Mouse (Mus musculus): Measurements from ENCODE around the gene Srcin1.

Gene Srcin1

DNA sequence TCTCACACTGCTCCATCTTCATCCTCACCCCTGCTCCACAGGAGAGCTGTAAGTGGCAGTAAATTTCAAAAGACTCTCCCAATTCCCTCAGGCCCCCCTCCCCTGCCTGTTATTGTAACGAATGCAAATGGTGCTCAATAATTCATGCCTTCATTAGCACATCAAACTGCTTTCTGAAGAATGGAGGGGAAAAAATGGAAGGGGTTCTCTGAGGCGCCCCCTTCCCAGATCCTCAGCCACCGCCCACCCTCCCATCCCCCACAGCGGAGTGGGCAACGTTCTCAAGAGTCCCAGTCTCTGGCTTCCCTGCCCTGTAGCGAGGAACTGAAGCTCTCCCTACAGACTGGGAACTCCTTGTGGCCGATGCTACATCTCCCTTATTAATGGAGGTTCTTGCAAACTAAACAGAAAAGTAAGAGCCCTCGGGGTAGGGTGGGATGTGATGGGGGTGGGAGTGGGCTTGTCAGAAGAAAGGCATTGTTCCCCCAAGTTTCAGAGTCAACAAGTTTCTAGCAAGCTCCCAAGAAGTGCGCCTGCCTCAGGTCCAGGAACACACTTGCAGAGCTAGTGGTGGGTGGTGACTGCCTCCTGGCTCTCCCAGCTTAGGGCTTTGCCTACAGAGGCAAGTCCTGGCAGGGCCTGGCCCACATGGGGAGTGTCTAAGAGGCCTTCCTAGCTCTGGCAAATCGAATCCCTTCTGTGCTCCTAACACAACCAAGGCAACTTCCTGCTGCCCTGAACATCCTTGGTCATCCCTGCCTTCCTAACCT, 3.3 kb upstream of the Srcin1 start:
- DNase-seq (ENCODE audit: low spot score in 2 of 2), result no peak

DNA sequence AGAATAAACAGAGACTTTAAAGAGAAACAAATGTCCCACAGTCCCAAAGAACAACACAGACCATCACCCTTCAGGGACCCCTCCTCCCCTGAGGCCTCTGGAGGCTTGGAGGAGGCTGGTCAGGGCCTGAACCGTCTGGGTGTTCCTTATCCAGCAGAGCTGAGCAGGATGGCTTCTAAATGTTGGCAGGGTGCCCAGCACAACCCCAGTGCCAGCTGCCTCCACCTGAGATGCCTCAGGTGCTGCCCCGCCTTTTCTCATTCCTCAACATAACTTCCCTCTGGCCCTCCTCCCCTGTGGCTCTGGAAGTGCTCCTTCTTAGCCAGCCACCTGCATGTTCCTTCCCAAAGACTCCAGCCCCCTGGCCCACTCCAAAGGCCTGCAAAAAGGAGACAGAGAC, 2.3 kb upstream of the Srcin1 start:
- no peak for DNase-seq (ENCODE audit: low spot score in 2 of 2)

DNA sequence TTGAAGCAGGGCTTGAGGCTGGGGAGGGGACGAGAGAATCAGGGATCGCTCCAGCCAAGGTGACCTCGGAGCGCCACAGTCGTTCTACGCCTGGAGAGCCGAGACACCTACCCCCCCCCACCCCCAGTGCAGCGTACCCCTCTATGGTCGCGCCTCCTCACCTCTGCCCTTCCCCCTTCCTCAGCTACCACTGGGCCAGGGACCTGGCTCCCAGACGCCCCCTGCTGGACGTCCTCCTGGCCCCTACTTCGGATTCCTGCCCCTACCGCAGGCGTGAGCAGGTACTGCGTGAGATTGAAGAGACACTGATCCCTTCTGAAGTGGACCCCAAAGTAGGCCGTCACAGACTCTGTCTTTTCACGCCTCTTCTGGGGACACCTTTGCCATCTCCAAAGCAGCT, 348 bp downstream of the Srcin1 start:
- DNase-seq (ENCODE audit: low spot score in 2 of 2), result peak; percentile 43 to 70

DNA sequence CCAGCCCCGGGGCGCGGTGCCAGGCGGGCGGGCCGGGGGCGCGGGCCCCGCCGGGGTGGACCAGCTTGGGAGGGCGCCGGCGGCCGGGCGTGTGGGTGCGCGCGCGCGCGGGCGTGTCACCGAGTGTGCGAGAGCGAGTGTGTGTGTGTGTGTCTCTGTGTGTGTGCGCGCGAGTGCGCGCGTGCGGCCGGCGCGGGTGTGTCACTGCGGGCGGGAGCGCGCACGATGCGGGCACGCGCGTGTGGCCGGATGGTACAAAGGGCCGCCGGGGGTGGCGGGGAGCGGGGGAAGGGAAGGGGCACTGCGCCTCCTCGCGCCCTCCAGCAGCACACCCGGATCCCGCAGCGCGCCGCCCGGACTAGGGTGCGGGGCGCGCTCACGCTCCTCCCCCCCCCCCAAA, 911 bp downstream of the Srcin1 start:
- no peak for DNase-seq (ENCODE audit: low spot score in 2 of 2)

DNA sequence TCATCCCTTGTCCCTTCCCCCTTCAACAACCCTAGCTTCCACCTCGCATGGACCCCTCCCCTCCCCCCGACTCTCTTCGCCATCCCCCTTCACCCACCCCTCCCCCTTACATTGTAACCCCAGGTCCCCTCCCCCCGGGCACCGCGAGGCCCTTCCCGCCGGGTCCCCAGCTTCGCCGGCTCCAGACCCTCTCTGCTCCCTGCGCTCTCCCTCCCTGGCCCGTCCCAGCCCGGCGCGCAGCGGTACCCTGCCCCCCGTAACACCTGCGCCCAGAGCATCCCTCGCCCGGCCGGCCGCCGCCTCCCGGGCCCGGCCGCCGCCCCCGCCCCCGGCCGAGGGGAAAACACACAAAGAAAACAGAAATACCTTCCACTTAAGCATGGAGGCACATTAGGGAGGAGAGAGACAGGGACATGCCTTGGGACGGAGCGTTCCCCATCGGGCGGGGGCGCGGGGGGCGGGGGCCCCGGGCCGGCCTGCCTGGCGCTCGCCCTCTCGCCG, 1.4 kb downstream of the Srcin1 start:
- DNase-seq (ENCODE audit: low spot score in 2 of 2), result no peak

DNA sequence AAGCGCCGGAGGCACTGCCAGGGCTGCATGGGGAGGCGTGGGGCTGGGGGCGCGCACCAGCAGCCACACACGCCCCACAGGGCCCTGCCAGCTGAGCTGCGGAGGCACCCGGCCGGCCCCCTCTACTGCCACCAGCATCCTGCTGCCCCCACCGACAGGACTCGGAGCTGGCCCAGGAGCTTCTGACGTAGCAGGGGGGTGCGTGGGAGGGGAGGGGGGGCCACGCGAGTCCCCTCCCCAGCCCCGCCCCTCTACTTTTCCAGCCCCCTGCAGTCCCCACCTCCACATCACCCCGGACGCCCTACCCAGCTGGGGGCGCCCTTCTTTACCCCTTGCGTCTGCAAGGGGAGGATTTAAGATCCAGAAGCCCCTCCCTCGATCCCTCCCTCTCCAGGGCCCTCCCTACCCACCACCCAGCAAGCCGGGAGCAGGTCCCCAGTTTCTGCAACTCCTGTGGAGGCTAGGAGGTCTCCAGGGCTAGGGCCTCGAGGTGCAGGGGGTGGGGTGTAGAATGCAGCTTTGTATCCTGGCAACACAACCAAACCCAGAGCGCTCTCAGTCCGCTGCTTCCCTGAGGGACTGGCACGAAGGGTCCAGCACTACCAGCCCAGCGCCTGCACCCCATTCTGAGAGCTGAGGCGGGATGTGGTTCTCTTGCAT, 2.0 kb downstream of the Srcin1 start:
- DNase-seq (ENCODE audit: low spot score in 2 of 2), result no peak

DNA sequence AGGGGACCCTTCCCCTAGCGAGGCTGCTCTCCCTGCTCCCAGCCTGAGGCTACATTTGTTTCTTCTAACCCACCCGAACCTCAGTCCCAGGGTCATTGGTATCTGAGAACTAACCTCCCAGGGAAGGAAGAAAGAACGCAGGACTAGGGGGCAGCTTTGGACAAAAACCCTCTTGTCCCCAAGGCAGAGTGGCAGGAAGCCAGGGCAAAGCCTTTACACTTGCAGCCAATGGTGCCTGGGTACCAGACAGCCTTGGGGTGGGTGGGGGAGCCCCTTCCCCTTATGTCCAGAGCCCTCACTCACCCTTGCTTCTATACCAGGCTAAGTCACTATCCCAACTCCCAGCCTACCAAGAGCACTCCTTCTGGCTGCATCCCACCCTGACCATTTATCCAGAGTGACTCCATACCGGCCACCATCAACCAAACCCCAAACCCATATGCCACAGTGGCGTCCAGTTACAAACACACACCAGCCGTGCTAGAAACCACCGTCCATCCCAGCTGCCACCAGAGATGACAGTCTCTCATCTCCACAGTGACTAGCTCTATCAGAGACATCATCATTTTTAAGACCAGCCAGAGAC, 3.0 kb downstream of the Srcin1 start:
- DNase-seq (ENCODE audit: low spot score in 2 of 2), result no peak

DNA sequence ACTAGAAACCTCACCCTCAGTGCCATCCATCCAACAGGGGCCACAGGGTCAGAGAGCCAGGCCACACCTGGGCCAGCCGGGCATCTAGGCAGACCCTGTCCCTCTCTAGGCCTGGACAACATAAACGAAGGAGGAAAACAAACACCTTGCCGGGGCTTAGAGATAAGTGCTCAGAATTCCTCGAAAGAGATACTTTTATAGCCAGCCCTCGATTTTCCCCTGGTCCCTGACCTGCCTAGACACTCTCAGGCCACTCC, 4.0 kb downstream of the Srcin1 start:
- no peak for DNase-seq (ENCODE audit: low spot score in 2 of 2)

DNA sequence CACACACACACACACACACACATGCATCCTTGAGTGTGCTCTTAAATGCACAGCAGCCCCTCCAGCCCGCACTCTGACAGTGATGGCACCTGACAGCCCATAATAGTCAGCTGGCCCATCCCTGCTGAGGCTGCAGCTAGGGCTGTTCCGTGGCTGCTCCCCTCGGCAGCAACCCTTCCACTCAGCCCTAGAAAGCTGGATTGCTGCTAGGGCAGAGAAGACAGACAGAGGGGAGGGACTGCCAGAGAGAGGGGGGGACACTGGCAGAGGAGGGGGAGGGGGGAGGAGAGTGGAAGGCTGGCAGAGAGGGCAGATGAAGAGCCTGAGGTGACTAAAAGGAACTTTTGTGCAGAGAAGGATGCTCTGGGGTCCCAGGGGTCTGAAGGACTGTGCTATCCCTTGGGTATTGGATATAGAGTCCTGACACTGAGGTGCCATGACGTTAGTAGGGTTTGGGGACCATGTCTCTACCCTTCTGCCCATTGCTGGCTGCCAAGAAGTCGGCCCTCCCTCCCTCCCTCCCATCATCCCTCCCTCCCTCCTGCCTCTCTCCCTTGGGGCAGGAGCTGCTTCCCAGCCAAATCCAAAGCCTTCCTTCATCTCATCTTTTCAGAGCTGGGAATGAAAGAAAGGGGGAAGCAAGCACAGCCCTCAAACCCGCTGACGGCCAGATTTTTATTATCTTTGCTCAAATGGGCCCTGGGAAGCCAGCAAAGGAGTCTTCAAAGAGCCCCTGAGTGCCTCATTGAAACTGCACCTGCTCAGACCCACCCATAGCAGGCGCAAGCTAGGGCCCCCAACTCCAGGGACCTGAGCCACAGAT, 4.5 kb downstream of the Srcin1 start:
- no peak for DNase-seq (ENCODE audit: low spot score in 2 of 2)

DNA sequence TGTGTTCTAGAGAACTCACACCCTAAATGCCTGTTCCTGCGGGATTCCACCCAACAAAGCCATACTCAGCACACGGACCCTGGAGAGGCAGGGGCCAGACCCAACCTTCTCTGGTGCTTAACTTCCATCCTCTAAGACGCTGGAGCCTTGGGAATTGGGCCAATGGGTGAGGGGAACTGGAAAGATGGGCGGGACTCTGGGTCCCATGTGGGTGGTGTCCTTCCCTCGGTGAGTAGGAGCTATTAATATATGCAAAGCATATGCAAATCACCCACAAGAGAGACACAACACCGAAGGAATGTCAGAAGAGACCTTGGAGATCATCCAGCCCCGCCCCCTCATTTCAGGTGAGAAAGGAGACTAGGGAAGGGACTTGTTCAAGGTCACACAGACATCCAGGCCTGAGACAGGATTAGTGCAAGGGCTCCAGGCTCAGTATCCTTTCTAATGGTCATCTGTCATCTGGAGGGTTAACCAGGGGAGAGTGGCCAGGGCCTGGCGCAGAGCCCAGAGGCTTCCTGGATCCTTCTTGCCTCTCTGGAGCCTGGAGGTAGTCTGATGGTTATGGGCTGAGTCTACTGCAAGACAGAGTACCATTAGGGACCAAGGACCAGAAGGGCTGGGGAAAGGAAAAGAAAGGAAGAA, 5.4 kb downstream of the Srcin1 start:
- DNase-seq (ENCODE audit: low spot score in 2 of 2), result no peak

DNA sequence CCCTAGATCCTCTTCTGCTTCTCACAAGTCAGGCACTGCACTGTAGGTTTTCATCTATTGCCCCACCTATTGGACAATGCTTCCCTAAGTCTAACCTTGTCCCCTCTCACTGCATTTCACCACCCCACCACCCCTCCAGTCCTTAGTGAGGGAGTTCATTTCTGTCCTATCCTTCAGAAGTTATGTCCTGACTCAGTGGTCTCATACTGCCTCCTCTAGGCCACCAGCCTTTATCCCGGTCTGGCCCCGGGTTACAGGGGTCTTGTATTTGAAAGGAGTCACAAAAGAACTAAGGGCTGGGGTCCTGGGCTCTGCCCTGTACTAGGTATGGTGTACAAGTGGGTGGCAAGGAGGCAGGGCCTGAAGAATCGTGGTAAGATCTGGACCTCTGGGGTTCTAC, 6.2 kb downstream of the Srcin1 start:
- no peak for DNase-seq (ENCODE audit: low spot score in 2 of 2)

DNA sequence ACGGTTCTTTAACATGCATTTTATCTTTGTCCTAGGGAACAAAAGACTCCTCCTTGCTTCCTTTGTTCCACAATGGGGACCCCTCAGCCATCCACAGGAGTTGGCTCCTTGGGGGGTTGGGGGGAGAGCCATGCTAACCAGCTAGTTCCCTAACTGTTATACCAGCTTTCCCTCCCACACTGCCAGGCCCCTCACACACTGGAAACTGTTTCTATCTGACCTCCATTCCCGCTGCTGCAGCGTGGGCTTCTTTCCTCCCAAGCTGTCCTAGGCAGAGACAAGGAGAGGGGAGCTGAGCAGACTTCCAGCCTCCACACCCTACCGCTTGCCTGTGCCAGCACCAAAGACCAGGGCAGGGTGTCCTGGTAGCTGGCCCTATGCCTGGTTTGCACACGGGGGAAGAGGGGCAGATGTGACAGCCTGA, 6.7 kb downstream of the Srcin1 start:
- no peak for DNase-seq (ENCODE audit: low spot score in 2 of 2)

DNA sequence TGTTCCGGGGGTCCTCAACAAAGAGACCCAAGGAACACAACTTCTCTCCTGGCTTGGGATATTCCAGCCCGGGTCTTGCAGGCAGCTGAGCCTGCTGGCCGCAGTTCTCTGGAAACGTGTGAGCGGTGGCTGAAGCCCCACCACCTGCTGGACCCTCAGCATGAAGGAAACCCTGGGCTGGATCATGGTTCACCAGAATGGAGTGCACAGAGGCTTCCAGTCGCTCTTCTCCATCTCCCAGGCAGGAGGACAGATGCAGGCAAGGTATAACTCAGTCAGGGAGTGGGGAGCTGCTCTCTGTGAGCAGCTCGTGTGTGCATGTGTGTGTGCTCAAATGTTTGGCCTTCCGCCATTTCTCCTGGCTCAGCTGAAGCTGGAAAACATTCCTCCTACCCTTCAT, 7.3 kb downstream of the Srcin1 start:
- peak in 1 of 2 experiments; percentile 19 for DNase-seq (ENCODE audit: low spot score in 2 of 2)

DNA sequence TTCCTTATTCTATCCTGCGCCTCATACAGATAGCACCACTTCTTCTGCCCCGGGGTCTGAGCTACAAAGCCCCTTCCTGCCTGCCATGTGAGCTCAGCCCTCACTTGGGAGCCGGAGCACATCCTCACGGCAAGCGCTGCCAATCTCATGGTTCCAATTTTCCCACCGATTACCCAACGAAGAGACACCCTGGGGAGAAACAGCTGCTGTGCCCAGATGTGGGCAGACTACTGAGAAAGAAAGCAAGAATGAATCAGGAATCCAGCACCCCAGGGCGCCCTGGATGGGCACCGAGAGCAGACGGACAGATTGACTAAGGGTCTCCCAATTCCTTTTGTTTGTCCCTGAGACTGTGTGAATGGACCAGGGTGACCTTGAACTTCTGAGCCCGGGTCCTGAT, 8.5 kb downstream of the Srcin1 start:
- no peak for DNase-seq (ENCODE audit: low spot score in 2 of 2)

DNA sequence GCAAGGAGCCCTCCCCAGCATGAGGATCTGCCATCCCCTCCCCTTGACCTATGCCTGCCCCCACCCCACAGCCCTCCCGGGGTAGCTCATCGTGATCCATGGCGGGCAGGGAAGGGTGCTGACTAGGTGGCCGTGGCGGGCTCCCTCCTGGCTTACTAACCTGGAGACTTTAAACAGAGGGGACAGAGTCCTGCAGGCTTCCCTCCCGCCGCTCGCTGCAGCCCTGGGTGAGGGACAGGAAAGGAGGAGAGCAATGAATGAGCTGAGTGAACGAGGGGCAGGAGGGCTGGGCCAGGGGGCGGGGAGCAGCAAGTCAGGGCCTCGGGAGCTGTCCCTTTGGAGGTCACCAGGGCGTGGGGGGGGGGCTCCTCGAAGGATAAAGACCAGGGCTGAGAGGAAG, 9.4 kb downstream of the Srcin1 start:
- DNase-seq (ENCODE audit: low spot score in 2 of 2), result no peak

DNA sequence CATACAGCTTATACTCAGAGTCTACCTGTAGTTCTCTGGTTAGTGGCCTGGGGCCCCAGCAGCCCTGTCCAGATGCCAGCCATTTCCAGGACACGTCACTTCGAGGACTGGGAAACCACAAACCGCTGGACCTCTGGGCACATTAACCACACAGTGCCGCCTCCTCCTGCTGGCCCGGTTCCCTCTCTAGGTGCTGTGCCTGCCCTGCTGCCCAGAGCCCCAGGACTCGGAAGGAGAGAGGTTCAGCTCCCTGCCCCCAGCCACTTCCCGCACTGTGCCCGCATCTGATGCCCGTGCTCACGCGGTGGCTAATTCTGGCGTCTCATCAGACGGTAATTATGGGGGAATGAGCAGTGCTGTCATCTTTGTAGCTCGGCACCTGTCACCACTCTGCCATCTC, 12.3 kb downstream of the Srcin1 start:
- no peak for DNase-seq (ENCODE audit: low spot score in 2 of 2)

DNA sequence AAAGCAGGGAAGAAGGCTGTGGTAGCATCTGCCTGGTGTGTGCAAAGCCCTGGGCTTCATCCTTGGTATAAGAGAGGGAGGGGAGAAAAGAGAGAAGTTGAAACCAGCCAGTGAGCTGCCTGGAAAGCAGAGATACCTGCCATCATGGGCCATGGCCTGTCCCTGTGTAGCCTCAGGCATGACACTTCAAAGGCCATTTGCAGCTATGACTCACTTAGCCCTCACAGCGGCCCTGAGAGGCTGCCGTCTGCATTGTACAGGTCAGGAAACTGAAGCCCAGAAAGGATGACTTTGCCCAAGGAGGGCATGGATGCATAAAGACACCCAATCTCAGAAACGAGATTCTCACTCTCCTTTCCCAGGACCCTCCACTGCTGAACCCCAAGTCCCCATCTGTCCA, 13.4 kb downstream of the Srcin1 start:
- no peak for DNase-seq (ENCODE audit: low spot score in 2 of 2)

DNA sequence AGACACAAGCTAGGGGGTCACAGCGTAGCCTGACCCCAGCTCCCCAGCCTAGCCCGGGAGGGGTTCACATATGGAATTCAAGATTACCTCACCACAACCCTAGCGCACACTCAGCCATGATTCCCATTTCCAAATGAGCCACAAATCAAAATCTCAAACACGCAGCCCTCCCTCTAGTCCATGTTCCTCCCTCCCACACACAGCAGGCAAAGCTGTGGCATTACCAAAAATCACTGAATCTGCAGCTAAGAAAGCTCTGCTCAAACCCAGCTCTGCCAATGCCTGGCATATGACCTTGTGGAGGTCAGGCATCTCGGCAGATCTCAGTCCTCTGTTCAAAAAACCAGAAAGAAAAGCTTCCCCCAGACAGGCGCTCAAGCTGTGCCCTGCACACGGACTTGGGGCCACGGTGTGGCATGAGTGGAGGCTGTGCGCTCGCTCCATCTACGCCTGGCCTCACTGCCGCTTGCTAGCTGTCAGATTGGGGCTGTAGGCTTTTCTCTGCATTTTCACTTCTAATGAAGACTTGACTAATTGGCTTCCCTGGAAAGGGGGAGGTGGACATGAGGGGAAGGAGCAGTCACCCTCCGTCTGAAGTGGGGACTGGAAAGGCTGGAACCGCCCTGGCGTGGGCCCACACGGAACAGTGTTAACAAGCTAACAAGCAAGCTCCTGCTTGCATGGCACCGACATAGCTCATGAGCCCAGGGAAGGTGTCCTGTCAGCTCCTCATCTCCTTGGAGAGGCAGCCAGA, 15.6 kb downstream of the Srcin1 start:
- no peak for DNase-seq (ENCODE audit: low spot score in 2 of 2)

DNA sequence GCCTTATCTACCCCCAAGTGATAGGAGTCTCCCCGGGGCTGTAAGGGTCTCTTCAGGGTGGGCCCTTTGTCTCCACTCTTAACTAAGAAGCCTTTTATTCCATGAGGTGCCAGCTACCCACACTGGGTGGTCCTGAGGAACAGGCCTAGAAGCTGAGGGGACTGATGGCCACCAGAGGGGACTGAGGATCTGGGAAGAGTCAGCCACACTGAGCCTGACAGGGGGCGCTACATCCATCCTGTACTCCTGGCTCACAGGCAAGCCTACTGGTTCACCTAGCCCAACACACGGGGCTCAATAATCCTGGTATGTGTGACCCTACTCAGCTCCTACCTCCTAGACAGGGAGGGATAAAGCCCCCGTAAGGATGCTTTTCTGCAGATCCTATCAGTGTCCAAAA, 16.4 kb downstream of the Srcin1 start:
- DNase-seq (ENCODE audit: low spot score in 2 of 2), result no peak

DNA sequence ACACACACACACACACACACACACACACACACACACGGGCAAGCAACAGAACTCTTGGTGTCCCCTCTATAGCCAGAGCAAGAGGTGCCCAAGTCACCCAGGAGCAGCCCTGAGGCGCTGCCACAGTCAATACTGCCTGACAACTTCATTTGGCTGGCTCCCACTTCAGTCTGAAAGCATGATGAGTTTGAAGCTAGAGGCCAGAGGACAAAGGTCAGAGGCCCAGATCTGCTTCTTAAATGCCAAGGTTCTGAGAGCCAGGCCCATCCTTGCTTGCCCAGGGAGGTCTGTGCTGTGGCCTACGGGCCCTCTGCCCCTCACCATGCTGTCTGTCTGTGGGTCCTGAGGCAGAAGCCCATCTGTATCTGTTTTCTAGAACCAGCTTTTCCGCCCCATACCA, 18.1 kb downstream of the Srcin1 start:
- no peak for DNase-seq (ENCODE audit: low spot score in 2 of 2)

Measured in spleen, postnatal 14 days (tissue).